Mouse (Mus musculus): ENCODE data around the gene Olfr1220. TPM values are rescaled to one million over a fixed set of nuclear protein-coding genes. Genes with fewer than 3 reads are reported as not detected.

The Olfr1220 gene
- not detected in 2 replicates for total RNA-seq (2021)
- long read RNA-seq, experiment 1, result 0 reads
- long read RNA-seq, experiment 2, result 0 reads

DNA sequence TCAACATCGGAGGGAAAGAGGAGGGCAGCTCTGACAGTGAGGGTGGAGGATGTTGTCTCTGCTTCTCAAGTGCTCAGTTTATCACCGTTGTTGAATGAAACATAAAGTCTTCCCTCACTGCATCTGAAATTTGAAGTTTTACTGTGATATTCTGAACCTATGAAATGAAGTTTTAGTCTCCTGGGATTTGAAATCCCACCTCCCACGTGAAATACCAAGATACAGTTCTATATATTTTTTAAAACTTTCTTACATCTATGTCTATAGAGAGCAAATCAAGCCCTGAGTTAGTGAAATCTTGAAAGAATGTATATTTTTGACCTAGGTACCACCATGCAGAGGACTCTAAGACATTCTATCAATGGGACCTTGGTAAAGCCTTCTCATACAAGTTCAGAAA lies at the start of gene Olfr1220:
Olfr1220 (minus strand) TSS at position 101 of the 400 bp plus-strand sequence.
- DNase-seq, result no peak

DNA sequence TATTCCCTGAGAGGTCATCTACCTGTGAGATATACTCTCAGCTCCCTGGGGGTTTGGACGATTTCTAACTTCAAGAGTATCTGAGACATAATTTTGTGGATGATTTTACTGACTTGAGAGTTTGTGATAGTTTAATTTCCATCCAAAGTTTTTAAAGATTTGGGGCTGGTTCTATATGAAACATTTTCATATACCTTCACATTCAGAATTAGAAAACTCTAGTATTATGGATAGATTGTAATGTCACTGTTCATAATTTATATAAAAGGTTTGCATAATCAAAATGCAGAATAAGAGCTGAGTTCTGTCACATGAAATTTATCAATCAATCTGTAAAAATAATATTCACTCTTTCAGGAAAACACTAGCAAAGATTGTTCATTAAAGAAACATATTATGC lies 44.8 kb upstream of the Olfr1220 start, which contains the start of gene Olfr1223:
Olfr1223 (minus strand) TSS at position 101 of the 400 bp plus-strand sequence.
- no peak for DNase-seq

GRCm38 (mm10) chr2:89132954-89133353 lies 26.3 kb upstream of the Olfr1220 start, which contains the start of gene Olfr1222:
TSS of gene Olfr1222 (minus strand) at chr2:89133054.
- DNase-seq, result no peak

DNA sequence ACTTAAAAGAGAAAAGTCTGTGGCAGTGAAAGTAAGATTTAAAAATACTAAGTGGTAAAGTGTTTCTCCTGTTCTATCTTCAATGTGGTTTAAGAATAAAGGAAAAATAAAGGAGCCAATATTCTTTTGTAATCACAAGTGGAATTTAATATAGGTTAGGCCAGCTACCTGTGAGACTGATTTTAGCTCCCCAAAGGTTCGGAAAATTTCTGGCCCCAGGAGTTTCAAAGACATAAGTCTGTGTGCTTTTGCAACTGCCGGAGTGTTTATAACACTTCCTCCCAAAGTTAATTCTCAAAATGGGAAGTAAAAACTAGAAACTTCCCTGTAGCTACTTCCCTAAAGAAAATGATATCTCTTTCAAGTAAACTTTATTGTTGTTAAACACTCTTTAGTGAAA lies 10.5 kb upstream of the Olfr1220 start, which contains the start of gene Olfr1221:
Olfr1221 (minus strand) TSS at position 101 of the 400 bp plus-strand sequence.
- DNase-seq, result no peak

DNA sequence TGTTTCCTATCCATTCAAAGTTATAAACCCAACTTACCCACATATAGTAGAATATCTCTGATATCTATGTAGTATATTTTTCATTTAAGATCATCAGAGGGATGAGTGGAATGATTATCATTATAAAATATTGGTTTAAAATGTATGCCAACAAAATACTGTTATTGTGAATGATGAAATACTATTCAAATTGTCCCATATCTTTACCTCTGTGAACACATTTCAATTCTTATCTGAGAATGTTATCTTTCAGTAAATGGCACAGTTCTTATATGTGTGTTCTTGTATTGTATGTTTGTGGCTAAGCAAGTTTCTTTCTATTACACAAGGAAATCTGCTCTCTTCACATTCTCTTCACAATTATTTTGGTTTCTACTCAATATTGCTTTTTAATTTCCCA lies 984 bp downstream of the Olfr1220 start:
- DNase-seq, result no peak

- no peak for DNase-seq
Observed at GRCm38 (mm10) chr2:89093848-89094247, 12.8 kb downstream of the Olfr1220 start.

DNA sequence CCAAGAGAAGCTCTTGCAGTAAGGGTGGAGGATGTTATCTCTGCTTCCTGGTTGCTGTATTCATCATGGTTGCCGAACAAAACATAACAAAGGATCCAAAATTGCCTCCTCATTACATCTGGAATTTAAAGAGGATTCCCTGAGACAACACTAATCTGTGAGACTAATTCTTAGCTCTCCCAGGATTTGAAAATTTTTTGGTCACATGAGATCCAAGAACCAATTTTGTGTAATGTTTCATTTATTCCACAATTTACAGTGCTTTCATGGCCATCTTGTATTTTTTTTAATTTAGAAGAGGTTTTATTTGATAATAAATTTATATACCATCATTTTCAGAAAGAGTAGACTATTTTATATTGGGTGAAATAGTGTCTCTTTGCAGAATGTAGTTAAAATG lies 23.2 kb downstream of the Olfr1220 start, which contains the start of gene Olfr1219:
Olfr1219 (minus strand) TSS at position 101 of the 400 bp plus-strand sequence.
- DNase-seq, result no peak

DNA sequence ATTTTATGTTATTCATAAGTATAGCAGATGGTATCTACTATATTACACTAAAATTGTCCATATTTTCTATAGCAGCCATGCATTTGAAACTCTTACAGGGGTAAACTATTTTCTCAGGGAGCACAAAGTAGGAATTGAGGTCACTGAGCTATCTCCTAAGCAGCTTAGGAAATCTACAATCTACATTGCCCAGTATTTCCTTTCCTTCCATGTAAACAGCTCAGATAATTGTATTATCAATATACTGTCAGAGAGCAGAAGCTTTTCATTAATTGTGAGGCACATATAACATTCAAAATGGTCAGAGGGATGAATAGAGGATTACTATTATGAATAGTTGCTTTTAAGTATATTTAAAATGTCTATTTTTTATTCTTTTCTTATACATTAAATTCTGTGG lies 25.1 kb downstream of the Olfr1220 start:
- DNase-seq, result no peak

DNA sequence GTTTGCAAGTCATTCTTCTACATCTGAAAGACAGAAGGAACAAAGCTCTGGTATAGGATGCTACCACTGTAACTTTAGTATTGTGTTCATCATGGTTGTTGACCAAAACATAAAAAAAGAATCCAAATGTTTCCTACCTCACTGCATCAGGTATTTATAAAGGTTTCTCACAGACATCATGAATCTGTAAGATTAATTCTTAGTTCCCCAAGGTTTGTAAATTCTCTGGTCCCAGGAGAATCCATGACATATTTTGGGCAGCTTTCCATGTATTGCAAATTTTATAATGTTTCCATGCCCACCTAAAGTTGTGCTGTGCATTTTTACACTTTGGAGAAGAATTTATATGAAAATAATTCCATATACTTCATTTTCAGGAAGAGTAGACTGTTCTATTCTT lies 45.5 kb downstream of the Olfr1220 start, which contains the start of gene Olfr1218:
Olfr1218 (minus strand) TSS at position 101 of the 400 bp plus-strand sequence.
- DNase-seq, result no peak

Other genes starting within 250 kb of the Olfr1220 start
- gene Olfr1206, start 243.6 kb downstream of the Olfr1220 start, total RNA-seq (2021), result not detected in 2 replicates
- not detected in 2 replicates for gene Olfr1208, start 204.5 kb downstream of the Olfr1220 start, total RNA-seq (2021)
- not detected in 2 replicates for gene Olfr1209, start 191.7 kb downstream of the Olfr1220 start, total RNA-seq (2021)
- not detected in 2 replicates for gene Olfr1211, start 168.7 kb downstream of the Olfr1220 start, total RNA-seq (2021)
- gene Olfr1212, start 152.9 kb downstream of the Olfr1220 start, total RNA-seq (2021), result not detected in 2 replicates
- gene Gm13762, start 126.6 kb downstream of the Olfr1220 start, total RNA-seq (2021), result not detected in 2 replicates
- not detected in 2 replicates for gene Olfr1214, start 114.2 kb downstream of the Olfr1220 start, total RNA-seq (2021)
- not detected in 2 replicates for gene Olfr1215, start 99.9 kb downstream of the Olfr1220 start, total RNA-seq (2021)
- not detected in 2 replicates for gene Olfr1216, start 88.5 kb downstream of the Olfr1220 start, total RNA-seq (2021)
- gene Olfr1217, start 74.8 kb downstream of the Olfr1220 start, total RNA-seq (2021), result not detected in 2 replicates
- not detected in 2 replicates for gene Olfr1218, start 45.6 kb downstream of the Olfr1220 start, total RNA-seq (2021)
- not detected in 2 replicates for gene Olfr1219, start 23.3 kb downstream of the Olfr1220 start, total RNA-seq (2021)
- gene Olfr1221, start 10.4 kb upstream of the Olfr1220 start, total RNA-seq (2021), result not detected in 2 replicates
- gene Olfr1222, start 26.2 kb upstream of the Olfr1220 start, total RNA-seq (2021), result not detected in 2 replicates
- gene Olfr1223, start 44.7 kb upstream of the Olfr1220 start, total RNA-seq (2021), result not detected in 2 replicates
- gene Olfr1224-ps1, start 57.3 kb upstream of the Olfr1220 start, total RNA-seq (2021), result not detected in 2 replicates
- gene Olfr1225, start 67.8 kb upstream of the Olfr1220 start, total RNA-seq (2021), result not detected in 2 replicates
- not detected in 2 replicates for gene Olfr1226, start 93.2 kb upstream of the Olfr1220 start, total RNA-seq (2021)
- gene Olfr1228, start 147.2 kb upstream of the Olfr1220 start, total RNA-seq (2021), result not detected in 2 replicates
- gene Olfr1229, start 181.2 kb upstream of the Olfr1220 start, total RNA-seq (2021), result not detected in 2 replicates
- not detected in 2 replicates for gene Olfr1230, start 190.4 kb upstream of the Olfr1220 start, total RNA-seq (2021)
- gene Olfr1231, start 200.2 kb upstream of the Olfr1220 start, total RNA-seq (2021), result not detected in 2 replicates
- not detected in 2 replicates for gene Olfr1232, start 222.8 kb upstream of the Olfr1220 start, total RNA-seq (2021)
- not detected in 2 replicates for gene Olfr1233, start 235.6 kb upstream of the Olfr1220 start, total RNA-seq (2021)